Mouse (Mus musculus) heart, embryonic 15.5 days (tissue): Measurements from ENCODE around the gene Tmem132d. TPM values are rescaled to one million over a fixed set of nuclear protein-coding genes. Genes with fewer than 3 reads are reported as not detected.

Experiments
- ATAC-seq: fragments of 200-750 bp; cut with Nextera tagmentation; replicated peaks from 2 replicates; pipeline ENCODE4 v1.8.0; 2017; ENCODE audit warnings: low read depth, moderate TSS enrichment; ENCODE audit not compliant: insufficient number of reproducible peaks, insufficient read depth, low FRiP score
- H3K27ac ChIP-seq: fragments of 300-500 bp; sonication (generic); 2 replicates; pipeline ENCODE4 v1.5.1; 2015; ENCODE audit warnings: mild to moderate bottlenecking, inconsistent platforms
- H3K27me3 ChIP-seq: fragments of 300-500 bp; sonication (generic); 2 replicates; pipeline ENCODE4 v1.6.1; 2015; ENCODE audit warnings: inconsistent platforms
- H3K36me3 ChIP-seq: fragments of 300-500 bp; sonication (generic); 2 replicates; pipeline ENCODE4 v1.6.1; 2015; ENCODE audit warnings: mild to moderate bottlenecking, inconsistent platforms
- H3K4me1 ChIP-seq: fragments of 300-500 bp; sonication (generic); replicated peaks from 2 replicates; pipeline ENCODE4 v1.6.1; 2015; ENCODE audit warnings: inconsistent platforms
- H3K4me2 ChIP-seq: fragments of 300-500 bp; sonication (generic); 2 replicates; pipeline ENCODE4 v1.6.1; 2015; ENCODE audit warnings: inconsistent platforms, mild to moderate bottlenecking, moderate library complexity
- H3K4me3 ChIP-seq: fragments of 300-500 bp; sonication (generic); 2 replicates; pipeline ENCODE4 v1.5.1; 2015; ENCODE audit warnings: mild to moderate bottlenecking, inconsistent platforms
- H3K9ac ChIP-seq: fragments of 300-500 bp; sonication (generic); 2 replicates; pipeline ENCODE4 v1.6.1; 2015; ENCODE audit warnings: mild to moderate bottlenecking, inconsistent platforms
- H3K9me3 ChIP-seq: fragments of 300-500 bp; sonication (generic); replicated peaks from 2 replicates; pipeline ENCODE4 v1.6.1; 2016; ENCODE audit warnings: inconsistent platforms
- WGBS: fragments of 180-500 bp; shearing (Covaris S2); methylation state at CpG from one replicate; pipeline ENCODE4 v1.1.7; 2015; ENCODE audit warnings: mixed read lengths; 5-methylcytosine and 5-hydroxymethylcytosine counted together
- polyA plus RNA-seq: library from polyadenylated mRNA; unstranded; fragments of >200 nt; fragmentation: Nextera tagmentation; extraction: Ambion mirVana; gene quantifications from 2 replicates; pipeline ENCODE4 v1.2.1, GENCODE M21; 2015

Tmem132d gene
- polyA plus RNA-seq, 1 experiment from 2014 or later, result 0.09 TPM

DNA sequence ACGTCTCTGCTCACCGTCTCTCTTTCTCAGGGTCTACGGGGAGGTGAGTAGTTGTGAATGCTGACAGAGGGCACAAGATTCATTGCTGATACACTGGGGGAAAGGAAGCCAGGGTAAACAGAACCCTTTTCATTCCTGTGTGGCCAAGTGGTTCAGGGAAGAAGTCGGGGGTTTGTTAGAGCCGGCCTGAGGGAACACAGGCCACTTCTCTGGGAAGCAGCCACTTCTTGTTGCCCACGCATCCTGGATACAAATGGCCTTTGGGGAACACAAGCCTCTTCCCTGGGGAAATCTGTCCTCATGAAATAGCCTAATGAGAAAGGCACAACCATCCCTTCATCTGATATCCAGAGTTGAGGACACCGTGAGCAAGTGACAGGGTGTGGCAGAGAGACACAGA lies 96.0 kb downstream of the Tmem132d start:
- 66% methylated on average over 7 of the region's 7 CpGs for WGBS
- Histone ChIP-seq H3K4me2 (no peak overlapping the region), H3K27me3 (no peaks in the 10 kb centered on the region), H3K9ac (no peak overlapping the region), H3K36me3 (no peaks in the 10 kb centered on the region), H3K9me3 (no peaks in the 10 kb centered on the region), H3K4me3 (no peak overlapping the region), H3K4me1 (no peaks in the 10 kb centered on the region), H3K27ac (no peak overlapping the region)
- no peak for ATAC-seq

DNA sequence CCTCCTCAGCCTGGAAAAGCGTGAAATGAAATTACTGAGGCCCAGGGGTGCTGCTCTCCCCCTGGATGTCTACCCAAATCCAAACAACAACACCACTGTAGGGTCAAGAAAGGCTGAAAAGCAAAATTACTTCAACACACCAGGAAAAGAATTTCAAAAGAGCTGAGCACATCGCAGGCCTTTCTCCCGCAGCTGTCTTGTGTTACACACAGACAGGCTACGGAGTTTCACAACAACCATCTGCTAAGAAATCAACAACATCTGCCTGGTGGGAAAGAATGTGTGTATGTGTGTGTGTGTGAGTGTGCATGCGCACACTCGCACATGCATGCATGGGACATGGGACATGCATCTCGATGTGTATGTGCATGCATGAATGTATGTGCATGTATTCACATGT lies 100.1 kb downstream of the Tmem132d start:
- ATAC-seq, result no peak
- 74% methylated on average over 7 of the region's 7 CpGs for WGBS

DNA sequence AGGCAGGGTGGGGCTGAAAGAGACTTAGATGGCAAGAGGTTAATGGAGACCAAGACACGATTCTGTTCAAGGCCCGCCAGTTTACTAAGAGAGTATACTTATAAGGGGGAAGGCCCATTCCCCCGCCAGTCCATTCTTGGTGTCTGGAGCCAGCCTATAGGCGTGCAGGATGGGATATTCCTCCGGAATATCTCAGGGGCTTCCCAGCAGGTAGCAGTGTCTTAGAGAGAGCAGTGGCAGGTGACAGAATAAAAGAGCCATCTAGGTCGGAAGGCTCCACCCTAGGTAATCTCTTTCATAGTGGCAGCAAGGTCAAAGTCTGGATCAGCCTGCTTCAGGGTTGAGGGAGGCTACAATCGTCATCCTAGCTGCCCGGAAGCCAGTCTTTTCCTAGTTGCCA lies 102.5 kb downstream of the Tmem132d start:
- no peak overlapping the region for H3K4me2 ChIP-seq
- ATAC-seq, result no peak

More for the DNA sequence above, 100.1 kb downstream of the Tmem132d start:
- H3K4me3 ChIP-seq, result no peak overlapping the region
- H3K36me3 ChIP-seq, result no peaks in the 10 kb centered on the region
- no peaks in the 10 kb centered on the region for H3K27me3 ChIP-seq
- no peaks in the 10 kb centered on the region for H3K9me3 ChIP-seq
- no peak overlapping the region for H3K4me2 ChIP-seq
- no peak overlapping the region for H3K9ac ChIP-seq
- H3K4me1 ChIP-seq, result no peaks in the 10 kb centered on the region
- H3K27ac ChIP-seq, result no peak overlapping the region

DNA sequence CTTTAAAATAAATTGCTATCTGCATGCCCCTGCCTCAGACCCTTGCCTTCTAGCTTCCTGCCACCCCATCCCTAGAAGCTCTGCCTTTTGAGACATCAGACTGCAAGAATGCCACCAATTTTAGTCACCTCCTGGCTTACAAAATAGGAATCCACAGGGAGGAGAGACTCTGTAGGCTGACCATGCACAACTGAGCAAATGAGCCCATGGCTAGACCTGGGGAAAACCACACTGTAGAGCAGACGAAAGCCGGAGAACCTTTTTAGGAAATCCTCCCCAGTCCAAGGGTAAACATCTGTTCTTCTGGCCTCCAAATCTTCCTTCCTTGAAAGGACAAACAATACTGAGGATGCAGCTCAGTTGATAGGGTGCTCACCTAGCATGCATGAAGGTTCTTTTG lies 130.5 kb downstream of the Tmem132d start:
- ATAC-seq, result no peak
- Histone ChIP-seq H3K27me3 (no peaks in the 10 kb centered on the region), H3K4me3 (no peak overlapping the region), H3K4me2 (no peak overlapping the region), H3K36me3 (no peaks in the 10 kb centered on the region), H3K4me1 (no peaks in the 10 kb centered on the region), H3K9me3 (no peaks in the 10 kb centered on the region), H3K27ac (no peak overlapping the region), H3K9ac (no peak overlapping the region)
- WGBS, result 67% methylated on average over 2 of the region's 2 CpGs

More for the DNA sequence above, 102.5 kb downstream of the Tmem132d start:
- H3K4me1 ChIP-seq, result no peaks in the 10 kb centered on the region
- no peak overlapping the region for H3K4me3 ChIP-seq
- WGBS, result 81% methylated on average over 8 of the region's 8 CpGs
- no peaks in the 10 kb centered on the region for H3K36me3 ChIP-seq
- H3K9me3 ChIP-seq, result no peaks in the 10 kb centered on the region
- H3K27ac ChIP-seq, result no peak overlapping the region
- no peak overlapping the region for H3K9ac ChIP-seq
- no peaks in the 10 kb centered on the region for H3K27me3 ChIP-seq

DNA sequence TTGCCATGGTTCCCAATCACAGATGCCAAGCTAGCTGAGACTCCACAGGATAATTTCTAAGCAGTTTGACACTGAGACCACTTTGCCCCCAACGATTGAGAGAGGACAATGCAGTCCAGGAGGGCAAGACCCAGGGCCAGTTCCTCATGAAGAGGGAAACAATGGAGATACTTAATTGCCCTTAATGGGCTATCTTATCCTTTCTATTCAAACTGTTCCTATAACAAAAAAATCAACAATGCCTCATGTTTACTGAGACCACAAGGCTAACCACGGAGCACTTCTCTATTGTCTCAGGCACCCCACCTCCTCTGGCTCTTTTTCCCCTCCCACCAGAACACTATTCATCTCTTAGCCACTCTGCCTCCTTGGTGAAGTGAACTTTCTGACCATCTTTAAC lies 141.7 kb downstream of the Tmem132d start:
- H3K4me3 ChIP-seq, result no peak overlapping the region
- H3K27ac ChIP-seq, result no peak overlapping the region
- no peak for ATAC-seq
- H3K9ac ChIP-seq, result no peak overlapping the region
- H3K4me1 ChIP-seq, result no peaks in the 10 kb centered on the region
- no peak overlapping the region for H3K4me2 ChIP-seq
- H3K36me3 ChIP-seq, result no peaks in the 10 kb centered on the region
- WGBS, result 56% methylated on average over 2 of the region's 2 CpGs
- no peaks in the 10 kb centered on the region for H3K9me3 ChIP-seq
- no peaks in the 10 kb centered on the region for H3K27me3 ChIP-seq

DNA sequence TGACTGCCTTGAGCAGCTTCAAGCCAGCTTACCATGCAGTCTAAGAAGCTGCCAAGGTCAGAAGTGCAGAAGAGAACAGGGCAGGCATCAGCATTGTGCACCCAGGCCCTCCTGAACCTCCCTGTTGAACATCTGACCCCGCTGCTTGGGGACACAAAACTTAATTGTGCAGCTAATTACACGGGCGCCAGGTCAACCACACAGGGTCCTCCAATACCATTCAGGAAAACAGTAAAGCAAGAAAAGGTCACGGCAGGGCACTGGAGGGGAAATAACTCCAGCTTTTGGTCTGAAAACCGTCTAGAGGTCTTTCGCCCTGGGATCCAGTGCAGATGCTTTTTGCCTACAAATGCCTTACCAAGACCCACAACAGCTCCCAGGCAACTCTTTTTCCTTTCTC lies 159.6 kb downstream of the Tmem132d start:
- Histone ChIP-seq H3K4me1 (no peaks in the 10 kb centered on the region), H3K27ac (no peak overlapping the region), H3K27me3 (no peaks in the 10 kb centered on the region), H3K9me3 (no peaks in the 10 kb centered on the region), H3K36me3 (no peaks in the 10 kb centered on the region), H3K4me3 (no peak overlapping the region), H3K4me2 (no peak overlapping the region), H3K9ac (no peak overlapping the region)
- ATAC-seq, result no peak
- WGBS, result 65% methylated on average over 6 of the region's 6 CpGs

DNA sequence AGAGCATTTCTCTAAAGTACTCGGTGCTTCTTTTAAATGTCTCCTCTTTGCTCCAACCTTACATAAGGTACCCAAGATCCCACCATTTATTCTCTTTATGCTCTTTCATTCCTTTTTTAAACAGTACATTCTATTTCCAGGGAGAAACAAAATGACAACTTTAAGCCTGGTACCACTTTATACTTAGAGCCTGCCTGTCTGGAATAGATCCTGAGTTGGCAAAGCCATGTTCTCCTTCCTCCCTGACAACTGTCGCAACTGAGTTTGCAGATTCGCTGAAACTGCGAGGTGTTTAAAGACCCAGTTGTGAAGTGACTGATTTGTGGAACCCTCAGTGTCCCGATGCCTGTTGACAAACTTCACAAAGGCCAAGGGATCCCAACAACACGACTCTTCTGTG lies 165.5 kb downstream of the Tmem132d start:
- H3K9ac ChIP-seq, result no peak overlapping the region
- H3K27ac ChIP-seq, result no peak overlapping the region
- no peaks in the 10 kb centered on the region for H3K36me3 ChIP-seq
- WGBS, result 85% methylated on average over 6 of the region's 6 CpGs
- H3K27me3 ChIP-seq, result no peaks in the 10 kb centered on the region
- H3K4me1 ChIP-seq, result no peaks in the 10 kb centered on the region
- no peak overlapping the region for H3K4me3 ChIP-seq
- H3K9me3 ChIP-seq, result no peaks in the 10 kb centered on the region; the same call in 1 of the 2 replicates
- no peak overlapping the region for H3K4me2 ChIP-seq
- ATAC-seq, result no peak

DNA sequence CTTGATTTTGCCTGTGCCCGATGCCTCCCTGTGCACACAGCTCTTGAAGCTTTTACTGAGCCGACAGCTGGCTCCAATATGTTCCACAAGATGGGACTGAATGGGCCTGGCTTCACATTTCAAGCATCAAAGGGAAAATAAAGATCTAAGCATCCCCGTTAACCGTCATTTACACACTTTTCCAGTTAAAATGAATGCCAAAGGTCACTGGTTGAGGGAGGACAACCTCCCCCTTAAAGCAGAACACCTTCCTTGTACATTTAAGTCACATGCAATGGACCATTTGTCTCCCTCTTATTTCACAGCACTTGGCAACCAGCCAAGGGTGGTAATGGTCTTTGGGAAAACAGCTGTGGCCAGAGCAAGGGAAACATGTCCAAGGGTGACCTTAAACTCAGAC lies 188.7 kb downstream of the Tmem132d start:
- H3K27ac ChIP-seq, result no peak overlapping the region
- no peak overlapping the region for H3K4me2 ChIP-seq
- 67% methylated on average over 4 of the region's 4 CpGs for WGBS
- H3K27me3 ChIP-seq, result no peaks in the 10 kb centered on the region
- no peak overlapping the region for H3K9ac ChIP-seq
- no peaks in the 10 kb centered on the region for H3K36me3 ChIP-seq
- no peaks in the 10 kb centered on the region for H3K9me3 ChIP-seq
- H3K4me3 ChIP-seq, result no peak overlapping the region
- no peak for ATAC-seq
- no peaks in the 10 kb centered on the region for H3K4me1 ChIP-seq

DNA sequence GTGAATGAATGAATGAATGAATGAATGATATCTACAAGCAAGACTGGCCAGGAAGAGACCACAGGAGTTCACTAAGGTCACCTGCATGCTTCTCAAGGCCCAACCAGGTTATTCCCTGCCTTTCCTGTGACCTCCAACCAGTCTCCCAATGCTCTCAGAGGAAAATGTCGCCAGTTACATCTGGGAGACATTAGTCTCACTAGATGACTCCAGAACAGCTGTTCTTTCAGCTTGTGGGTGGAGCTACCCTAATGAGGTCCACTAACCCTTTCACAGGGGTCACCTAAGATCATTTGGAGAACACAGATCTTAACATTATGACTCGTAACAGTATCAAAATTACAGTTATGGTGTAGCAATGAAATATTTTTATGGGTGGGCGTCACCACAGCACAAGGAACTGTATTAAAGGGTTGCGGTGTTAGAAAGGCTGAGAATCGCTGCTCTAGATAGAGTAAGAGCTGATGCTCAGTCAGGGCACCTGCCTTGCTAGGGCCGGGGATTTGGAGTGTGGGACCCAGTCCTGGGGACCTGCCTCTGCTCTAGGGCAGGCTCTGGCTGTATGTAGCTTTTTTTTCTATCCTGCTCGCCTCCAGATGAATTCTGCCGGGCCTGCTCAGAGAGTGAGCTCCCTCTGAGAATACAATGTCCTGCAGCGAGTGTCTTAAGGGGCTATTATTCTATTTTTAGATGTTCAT lies 196.1 kb downstream of the Tmem132d start:
- H3K4me2 ChIP-seq, result no peak overlapping the region
- WGBS, result 54% methylated on average over 9 of the region's 9 CpGs
- no peaks in the 10 kb centered on the region for H3K9me3 ChIP-seq
- H3K4me3 ChIP-seq, result no peak overlapping the region
- H3K9ac ChIP-seq, result no peak overlapping the region
- no peaks in the 10 kb centered on the region for H3K4me1 ChIP-seq
- no peak for ATAC-seq
- no peak overlapping the region for H3K27ac ChIP-seq
- H3K27me3 ChIP-seq, result no peaks in the 10 kb centered on the region
- H3K36me3 ChIP-seq, result no peaks in the 10 kb centered on the region

DNA sequence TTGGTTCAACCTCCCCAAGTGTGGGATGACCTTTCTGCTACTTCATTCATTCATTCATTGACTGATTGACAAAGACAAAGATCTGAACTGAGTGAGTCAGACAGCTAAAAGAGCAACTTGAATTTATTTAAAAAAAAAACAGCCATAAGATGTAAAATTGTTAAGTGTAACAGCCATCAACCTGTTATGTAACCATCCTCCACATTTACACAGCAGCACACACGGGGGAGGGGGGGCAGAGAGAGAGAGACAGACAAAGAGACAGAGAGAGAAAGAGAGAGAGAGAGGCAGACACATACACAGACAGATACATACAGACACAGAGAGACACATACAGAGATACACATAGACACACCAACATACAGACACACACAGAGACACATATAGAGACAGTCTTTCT lies 197.3 kb downstream of the Tmem132d start:
- Histone ChIP-seq H3K9me3 (no peaks in the 10 kb centered on the region), H3K27me3 (no peaks in the 10 kb centered on the region), H3K4me2 (no peak overlapping the region), H3K4me1 (no peaks in the 10 kb centered on the region), H3K36me3 (no peaks in the 10 kb centered on the region), H3K27ac (no peak overlapping the region), H3K9ac (no peak overlapping the region), H3K4me3 (no peak overlapping the region)
- 56% methylated on average over 1 of the region's 1 CpGs for WGBS
- no peak for ATAC-seq

DNA sequence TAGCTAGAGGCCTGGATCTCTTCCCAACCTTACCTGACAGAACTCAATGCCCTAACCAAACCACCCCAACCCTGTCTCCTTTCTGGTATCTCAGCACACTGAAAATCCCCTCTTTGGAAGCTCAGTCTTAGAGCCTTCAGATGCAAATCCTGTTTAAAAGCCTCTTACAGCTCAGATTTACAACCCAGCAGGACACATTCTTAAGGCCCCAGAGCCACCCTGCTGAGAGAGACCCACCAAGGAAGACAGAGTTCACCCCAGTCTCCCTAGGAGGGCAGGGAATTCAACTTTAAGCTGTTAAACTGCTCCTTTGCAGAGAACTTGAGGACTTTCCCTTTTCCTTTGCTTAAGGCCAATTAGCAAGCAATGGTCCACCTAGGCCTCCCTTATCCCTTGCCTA lies 199.8 kb downstream of the Tmem132d start:
- no peaks in the 10 kb centered on the region for H3K36me3 ChIP-seq
- H3K4me1 ChIP-seq, result no peaks in the 10 kb centered on the region
- no peaks in the 10 kb centered on the region for H3K9me3 ChIP-seq
- no peaks in the 10 kb centered on the region for H3K27me3 ChIP-seq
- no peak overlapping the region for H3K4me2 ChIP-seq
- no peak for ATAC-seq
- H3K27ac ChIP-seq, result no peak overlapping the region
- no peak overlapping the region for H3K9ac ChIP-seq
- H3K4me3 ChIP-seq, result no peak overlapping the region

DNA sequence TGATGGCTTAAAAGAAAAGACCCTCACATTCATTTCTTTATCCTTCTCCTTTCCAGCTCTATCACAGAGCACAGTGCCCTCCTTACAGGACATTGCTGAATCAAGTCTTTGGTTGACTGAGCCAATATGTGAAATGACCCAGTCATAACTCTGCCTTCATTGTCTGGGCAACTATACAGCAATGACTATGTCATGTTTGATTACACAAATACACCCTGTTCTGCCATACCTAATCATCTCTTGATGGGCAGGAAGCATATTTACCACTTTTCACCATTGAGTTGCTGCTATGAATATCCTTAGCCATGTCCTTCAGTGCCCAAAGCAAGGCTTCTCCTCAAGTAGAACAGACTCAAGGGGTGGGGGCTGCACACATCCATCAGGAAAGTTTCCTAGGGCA lies 214.6 kb downstream of the Tmem132d start:
- no peaks in the 10 kb centered on the region for H3K27me3 ChIP-seq
- no peaks in the 10 kb centered on the region for H3K9me3 ChIP-seq
- no peaks in the 10 kb centered on the region for H3K4me1 ChIP-seq
- H3K27ac ChIP-seq, result no peak overlapping the region
- no peak overlapping the region for H3K4me2 ChIP-seq
- H3K4me3 ChIP-seq, result no peak overlapping the region
- H3K36me3 ChIP-seq, result no peaks in the 10 kb centered on the region
- H3K9ac ChIP-seq, result no peak overlapping the region
- no peak for ATAC-seq
